Mouse (Mus musculus) midbrain, embryonic 14.5 days (tissue): ENCODE data around the gene Mcur1. TPM values are rescaled to one million over a fixed set of nuclear protein-coding genes. Genes with fewer than 3 reads are reported as not detected.
A peak's percentile ranks its signal among the peaks of the same experiment; 100 is the strongest.

Experiments
- ATAC-seq: fragments of 200-750 bp; cut with Nextera tagmentation; 2 replicates; pipeline ENCODE4 v1.8.0; 2017; ENCODE audit warnings: moderate number of reproducible peaks, moderate library complexity; ENCODE audit not compliant: low FRiP score, low TSS enrichment
- DNase-seq: peaks from one replicate; pipeline ENCODE4 v3.0.0-alpha.2; 2015
- H3K27ac ChIP-seq: fragments of 300-500 bp; sonication (generic); replicated peaks from 2 replicates; pipeline ENCODE4 v1.5.1; 2014; ENCODE audit warnings: mild to moderate bottlenecking, low read depth, low read length, moderate library complexity
- H3K27me3 ChIP-seq: fragments of 300-500 bp; sonication (generic); 2 replicates; pipeline ENCODE4 v1.6.1; 2014; ENCODE audit warnings: low read length, control low read depth, mixed read lengths; ENCODE audit not compliant: control insufficient read depth, insufficient read depth
- H3K36me3 ChIP-seq: fragments of 300-500 bp; sonication (generic); 2 replicates; pipeline ENCODE4 v1.6.1; 2014; ENCODE audit warnings: low read length, control low read depth; ENCODE audit not compliant: control insufficient read depth, insufficient read depth
- H3K4me1 ChIP-seq: fragments of 300-500 bp; sonication (generic); 2 replicates; pipeline ENCODE4 v1.6.1; 2014; ENCODE audit warnings: mild to moderate bottlenecking, antibody characterized with exemption, low read length, control low read depth; ENCODE audit not compliant: control insufficient read depth, insufficient read depth
- H3K4me2 ChIP-seq: fragments of 300-500 bp; sonication (generic); 2 replicates; pipeline ENCODE4 v1.6.1; 2014; ENCODE audit warnings: mild to moderate bottlenecking, low read length, moderate library complexity
- H3K4me3 ChIP-seq: fragments of 300-500 bp; sonication (generic); replicated peaks from 2 replicates; pipeline ENCODE4 v1.5.1; 2014; ENCODE audit warnings: low read depth, low read length
- H3K9ac ChIP-seq: fragments of 300-500 bp; sonication (generic); replicated peaks from 2 replicates; pipeline ENCODE4 v1.6.1; 2014; ENCODE audit warnings: mild to moderate bottlenecking, low read length, moderate library complexity
- H3K9me3 ChIP-seq: fragments of 300-500 bp; sonication (generic); 2 replicates; pipeline ENCODE4 v1.6.1; 2016; ENCODE audit warnings: low read length, control low read depth, mixed read lengths; ENCODE audit not compliant: control insufficient read depth
- WGBS: fragments of 180-500 bp; shearing (Covaris S2); extraction: QIAGEN DNeasy Blood & Tissue Kit; methylation state at CpG from one replicate; pipeline ENCODE4 v1.1.7; 2014; 5-methylcytosine and 5-hydroxymethylcytosine counted together
- polyA plus RNA-seq: library from polyadenylated mRNA; unstranded; fragments of >200 nt; fragmentation: Nextera tagmentation; extraction: Ambion mirVana; gene quantifications from 2 replicates; pipeline ENCODE4 v1.2.1, GENCODE M21; 2014

The Mcur1 gene
- polyA plus RNA-seq: 6.6 and 10.8 TPM in 2 replicates

DNA sequence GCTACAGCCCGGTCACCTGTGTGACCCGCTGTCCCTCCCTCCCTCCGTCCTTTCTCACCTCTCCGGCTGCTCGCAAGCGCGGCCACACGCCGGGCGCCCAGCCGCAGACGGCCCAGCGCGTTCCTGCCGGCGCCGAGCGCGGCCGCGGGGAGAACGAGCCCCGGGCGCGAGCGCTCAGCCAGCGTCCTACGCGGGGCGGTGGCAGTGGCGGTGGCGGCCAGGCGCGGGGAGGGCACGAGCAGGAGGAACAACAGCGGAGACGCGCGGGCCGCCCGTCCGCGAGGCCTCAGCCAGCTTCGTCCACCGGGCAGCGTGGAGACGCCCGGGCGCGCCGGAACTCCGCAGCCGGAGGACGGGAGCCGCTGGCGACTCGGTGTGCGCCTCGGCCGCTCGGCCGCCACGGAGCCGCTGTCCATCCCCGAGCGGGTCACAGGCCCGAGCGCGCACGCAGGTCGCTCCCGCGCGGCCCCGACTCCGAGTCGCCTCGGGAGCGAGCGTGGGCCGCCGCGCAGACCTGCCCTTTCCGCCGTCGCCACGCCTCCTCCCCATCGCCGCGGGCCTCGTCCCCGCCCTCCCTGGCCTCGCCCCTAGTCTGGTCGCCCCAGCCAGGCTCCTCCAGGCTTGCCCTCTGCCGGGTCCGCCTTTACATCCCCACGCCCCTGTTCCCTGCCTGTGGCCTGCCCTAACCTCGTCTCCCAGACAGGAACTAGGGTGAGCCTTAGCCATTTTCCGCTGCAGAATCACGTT, at the start of gene Mcur1:
Gene Mcur1 (minus strand): TSS at position 481 of the 747 bp plus-strand sequence.
- WGBS: under 1% methylated on average over 81 of the region's 100 CpGs
- Histone ChIP-seq H3K4me2 (peak within 1 kb of the TSS; percentile 89), H3K27ac (peak within 1 kb of the TSS; percentile 84), H3K9me3 (no peaks in the 10 kb centered on the region), H3K27me3 (peaks cover 4% of the 10 kb centered on the region; the same call in 1 of the 2 replicates), H3K4me3 (peak within 1 kb of the TSS; percentile 68), H3K4me1 (peaks cover 11% of the 10 kb centered on the region; the same call in 1 of the 2 replicates), H3K9ac (peak within 1 kb of the TSS; percentile 69), H3K36me3 (0 out of 2 replicates have a peak, but pooled peaks cover 3% of the 10 kb centered on the region)
- DNase-seq: peak; percentile 93
- ATAC-seq: peak; percentile 94

DNA sequence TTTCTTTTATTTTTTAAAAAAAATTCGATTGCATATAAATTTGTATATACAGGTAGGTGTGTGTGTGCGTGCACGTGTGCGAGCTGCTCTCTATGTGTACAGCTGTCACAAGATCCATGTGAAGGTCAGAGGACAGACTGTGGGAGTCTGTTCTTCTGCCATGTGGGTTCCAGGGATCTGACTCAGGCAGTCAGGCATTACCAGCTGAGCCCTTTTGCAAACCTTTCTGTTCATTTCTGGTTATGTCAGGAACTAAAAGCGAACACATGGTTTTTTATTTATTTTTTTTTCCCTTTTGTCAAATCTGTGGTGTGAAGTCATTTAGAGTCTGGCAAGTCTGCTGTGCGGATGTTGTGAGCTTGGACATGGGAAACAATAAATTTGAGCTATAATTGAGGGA, 48.9 kb upstream of the Mcur1 start:
- Histone ChIP-seq H3K9ac (no peak overlapping the region), H3K36me3 (no peaks in the 10 kb centered on the region), H3K4me1 (no peaks in the 10 kb centered on the region), H3K27me3 (no peaks in the 10 kb centered on the region), H3K4me2 (no peak overlapping the region), H3K9me3 (no peaks in the 10 kb centered on the region), H3K4me3 (no peak overlapping the region), H3K27ac (no peak overlapping the region)
- ATAC-seq: no peak
- 80% methylated on average over 6 of the region's 6 CpGs for WGBS
- DNase-seq: no peak

DNA sequence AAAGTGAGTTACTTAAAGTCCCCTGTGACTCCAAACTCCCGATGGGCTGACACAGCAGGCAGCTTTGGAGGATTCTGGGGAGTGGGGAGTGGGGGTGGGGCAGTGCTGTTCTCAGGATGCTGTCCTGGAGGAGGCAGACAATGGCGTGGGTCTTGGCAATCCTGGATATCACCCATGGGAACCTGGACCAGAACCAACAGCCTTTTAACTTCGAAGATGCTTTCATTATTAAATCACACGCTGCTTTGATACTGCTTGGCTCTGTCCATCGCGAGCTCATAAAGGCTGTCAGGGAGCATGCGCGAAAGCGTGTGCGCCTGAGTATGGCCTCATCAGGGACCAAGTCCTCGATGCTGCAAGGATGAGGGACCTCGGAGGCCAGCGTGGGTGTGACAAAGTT, 43.1 kb upstream of the Mcur1 start:
- Histone ChIP-seq H3K4me3 (no peak overlapping the region), H3K4me1 (no peaks in the 10 kb centered on the region), H3K27me3 (no peaks in the 10 kb centered on the region), H3K9me3 (no peaks in the 10 kb centered on the region), H3K36me3 (no peaks in the 10 kb centered on the region), H3K27ac (no peak overlapping the region), H3K9ac (no peak overlapping the region), H3K4me2 (no peak overlapping the region)
- ATAC-seq (no peak), DNase-seq (peak; percentile 43)
- WGBS: 71% methylated on average over 13 of the region's 13 CpGs

- no peak for DNase-seq
- Histone ChIP-seq H3K9me3 (no peaks in the 10 kb centered on the region), H3K4me1 (no peaks in the 10 kb centered on the region), H3K4me2 (no peak overlapping the region), H3K36me3 (no peaks in the 10 kb centered on the region), H3K4me3 (no peak overlapping the region), H3K27ac (no peak overlapping the region), H3K27me3 (no peaks in the 10 kb centered on the region), H3K9ac (no peak overlapping the region)
- 95% methylated on average over 2 of the region's 2 CpGs for WGBS
- ATAC-seq: no peak
Measured at GRCm38 (mm10) chr13:43602440-43602839, 42.4 kb upstream of the Mcur1 start.

GRCm38 (mm10) chr13:43600967-43601366, 41.0 kb upstream of the Mcur1 start:
- DNase-seq (no peak), ATAC-seq (no peak)
- Histone ChIP-seq H3K9ac (no peak overlapping the region), H3K9me3 (no peaks in the 10 kb centered on the region), H3K4me1 (no peaks in the 10 kb centered on the region), H3K27me3 (no peaks in the 10 kb centered on the region), H3K27ac (no peak overlapping the region), H3K4me2 (no peak overlapping the region), H3K36me3 (no peaks in the 10 kb centered on the region), H3K4me3 (no peak overlapping the region)
- WGBS: 95% methylated on average over 6 of the region's 6 CpGs

DNA sequence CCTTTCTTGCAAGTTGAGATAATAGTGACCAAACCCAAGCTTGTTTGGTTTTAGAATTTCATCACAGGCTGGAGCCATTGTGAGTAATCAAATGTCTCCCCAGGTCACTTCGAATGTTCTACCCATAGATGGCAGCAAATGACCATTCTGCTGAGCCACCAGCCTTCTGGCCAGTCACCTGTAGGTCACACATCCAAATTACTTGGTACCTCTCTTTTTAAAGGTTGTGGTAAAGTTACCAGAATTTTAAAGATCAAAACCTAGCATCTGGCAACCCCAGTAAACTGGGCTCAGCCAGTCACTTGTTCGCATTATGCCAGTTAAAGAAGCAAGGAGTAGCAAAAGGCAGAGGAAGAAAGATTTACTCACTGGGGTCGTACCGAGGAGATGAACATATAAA, 35.9 kb upstream of the Mcur1 start:
- 60% methylated on average over 4 of the region's 4 CpGs for WGBS
- Histone ChIP-seq H3K9ac (no peak overlapping the region), H3K9me3 (no peaks in the 10 kb centered on the region), H3K4me3 (no peak overlapping the region), H3K27me3 (no peaks in the 10 kb centered on the region), H3K36me3 (no peaks in the 10 kb centered on the region), H3K4me2 (no peak overlapping the region), H3K27ac (no peak overlapping the region), H3K4me1 (no peaks in the 10 kb centered on the region)
- ATAC-seq (no peak), DNase-seq (peak; percentile 85)

- Histone ChIP-seq H3K4me1 (no peaks in the 10 kb centered on the region), H3K4me3 (no peak overlapping the region), H3K36me3 (no peaks in the 10 kb centered on the region), H3K9me3 (no peaks in the 10 kb centered on the region), H3K9ac (no peak overlapping the region), H3K27ac (no peak overlapping the region), H3K4me2 (no peak overlapping the region), H3K27me3 (no peaks in the 10 kb centered on the region)
- DNase-seq: no peak
- 68% methylated on average over 8 of the region's 8 CpGs for WGBS
- ATAC-seq: no peak
Measured at GRCm38 (mm10) chr13:43592681-43593068, 32.7 kb upstream of the Mcur1 start.

DNA sequence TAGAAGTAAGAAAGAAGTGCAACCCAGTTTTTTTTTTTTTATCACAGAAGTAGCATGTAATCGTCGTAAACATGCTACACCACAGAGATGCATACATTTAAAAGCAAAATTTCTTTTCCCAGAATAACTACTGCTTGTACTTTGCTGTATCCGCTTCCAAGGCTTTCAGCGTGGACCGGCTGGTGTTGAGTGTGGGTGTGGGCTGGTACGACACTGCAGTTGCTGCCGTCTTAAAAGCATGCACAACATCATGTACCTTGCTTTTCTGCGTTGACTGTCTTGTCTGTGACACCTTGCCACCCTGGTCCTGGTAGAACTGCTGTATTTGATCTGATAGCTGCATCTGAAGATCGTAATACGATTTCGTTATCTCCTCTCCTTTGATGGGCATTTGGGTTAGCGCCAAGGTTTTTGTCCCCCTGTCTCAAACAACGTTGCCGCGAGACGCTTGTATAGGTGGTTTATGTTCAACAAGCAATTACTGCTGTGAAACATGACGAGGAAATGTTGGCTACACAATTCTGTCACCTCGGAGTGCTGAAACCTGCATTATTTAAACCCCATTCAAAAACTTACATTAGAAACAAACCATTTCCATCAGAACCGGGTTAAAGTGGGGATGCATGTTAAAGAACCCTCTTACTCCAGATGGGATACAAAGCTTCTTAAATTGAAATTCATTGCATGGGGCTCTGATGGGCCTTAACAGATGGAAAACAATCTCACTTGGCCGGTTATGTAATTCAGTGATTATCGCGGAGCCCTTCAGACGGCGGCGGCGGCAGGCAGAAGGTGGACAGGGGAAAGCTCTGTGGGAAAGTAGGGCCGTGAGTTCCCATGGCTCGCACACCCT, 32.1 kb upstream of the Mcur1 start:
- Histone ChIP-seq H3K4me1 (no peaks in the 10 kb centered on the region), H3K27me3 (no peaks in the 10 kb centered on the region), H3K4me3 (no peak overlapping the region), H3K27ac (no peak overlapping the region), H3K9ac (no peak overlapping the region), H3K36me3 (no peaks in the 10 kb centered on the region), H3K4me2 (no peak overlapping the region), H3K9me3 (no peaks in the 10 kb centered on the region)
- whole genome bisulfite sequencing: 64% methylated on average over 28 of the region's 28 CpGs
- no peak for ATAC-seq
- DNase-seq: peak; percentile 38
